Mouse (Mus musculus) CH12.LX (cell line): Measurements from ENCODE around the gene 4930469K13Rik.

Experiments used
- CTCF ChIP-seq, 2 experiments: IDR thresholded peaks in 1 of 2; conservative IDR thresholded peaks in 1 of 2; 2 replicates each; pipeline ENCODE4 v1.5.1; 2011 to 2012; ENCODE audit warnings: low read depth in 2 of 2, low read length in 2 of 2, improper control_type of control experiment in 1 of 2, inconsistent platforms in 1 of 2, mild to moderate bottlenecking in 1 of 2, moderate library complexity in 1 of 2
- MAX ChIP-seq: IDR thresholded peaks from 2 replicates; pipeline ENCODE4 v1.6.1; 2011; ENCODE audit warnings: low read length, improper control_type of control experiment
- TCF12 ChIP-seq: IDR thresholded peaks from 2 replicates; pipeline ENCODE4 v1.6.1; 2014; ENCODE audit warnings: low read depth, mild to moderate bottlenecking, inconsistent platforms, low read length, improper control_type of control experiment

DNA sequence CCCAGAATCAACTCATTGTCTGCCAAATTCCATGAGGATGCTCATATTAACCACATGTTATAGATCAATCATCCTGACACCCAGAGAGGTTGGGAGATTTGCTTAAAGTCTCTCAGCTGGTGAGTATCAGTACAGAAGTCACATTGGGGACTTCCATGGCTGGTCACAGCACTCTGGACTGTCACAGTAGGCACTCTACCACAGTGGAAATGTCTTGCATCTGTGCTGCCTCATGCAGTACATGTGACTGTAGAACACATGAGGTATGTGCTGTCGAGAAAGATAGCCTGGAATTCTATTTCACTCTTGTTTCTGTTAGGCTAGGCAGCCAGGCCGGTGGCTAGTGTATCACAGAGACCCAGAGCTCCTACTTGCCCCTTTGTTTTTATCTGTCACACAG lies 63.6 kb downstream of the 4930469K13Rik start:
- TF ChIP-seq CTCF (conservative IDR thresholded peaks at IDR 0.05 in 1 of 2, IDR thresholded peaks at IDR 0.05 in 1 of 2; ENCODE audit: low read depth in 2 of 2, low read length in 2 of 2) (no peak), TCF12 (peak; percentile 73), MAX (peak; percentile 95)
